Mouse (Mus musculus) neural tube, embryonic 11.5 days (tissue): ENCODE data around the gene Scnn1g. TPM values are rescaled to one million over a fixed set of nuclear protein-coding genes. Genes with fewer than 3 reads are reported as not detected.

Experiments
- ATAC-seq: fragments of 200-750 bp; cut with Nextera tagmentation; 2 replicates; pipeline ENCODE4 v1.8.0; 2017; ENCODE audit warnings: moderate number of reproducible peaks, mild to moderate bottlenecking, moderate TSS enrichment, moderate library complexity; ENCODE audit not compliant: insufficient read depth, low FRiP score, low TSS enrichment
- DNase-seq: peaks from one replicate; pipeline ENCODE4 v3.0.0-alpha.2; 2015; ENCODE audit warnings: low spot score
- H3K27ac ChIP-seq: fragments of 300-500 bp; sonication (generic); 2 replicates; pipeline ENCODE4 v1.5.1; 2014; ENCODE audit warnings: low read depth, mild to moderate bottlenecking, low read length
- H3K27me3 ChIP-seq: fragments of 300-500 bp; sonication (generic); 2 replicates; pipeline ENCODE4 v1.6.1; 2014; ENCODE audit warnings: mild to moderate bottlenecking, low read length, mixed read lengths; ENCODE audit not compliant: control insufficient read depth, insufficient read depth
- H3K36me3 ChIP-seq: fragments of 300-500 bp; sonication (generic); 2 replicates; pipeline ENCODE4 v1.6.1; 2014; ENCODE audit warnings: mild to moderate bottlenecking, low read length, moderate library complexity, mixed read lengths; ENCODE audit not compliant: control insufficient read depth, insufficient read depth
- H3K4me1 ChIP-seq: fragments of 300-500 bp; sonication (generic); 2 replicates; pipeline ENCODE4 v1.6.1; 2014; ENCODE audit warnings: low read length, mixed read lengths; ENCODE audit not compliant: control insufficient read depth, insufficient read depth
- H3K4me2 ChIP-seq: fragments of 300-500 bp; sonication (generic); 2 replicates; pipeline ENCODE4 v1.6.1; 2014; ENCODE audit warnings: low read depth, mild to moderate bottlenecking, moderate library complexity
- H3K4me3 ChIP-seq: fragments of 300-500 bp; sonication (generic); 2 replicates; pipeline ENCODE4 v1.5.1; 2014; ENCODE audit warnings: low read depth, low read length
- H3K9ac ChIP-seq: fragments of 300-500 bp; sonication (generic); 2 replicates; pipeline ENCODE4 v1.6.1; 2014; ENCODE audit warnings: mild to moderate bottlenecking, low read length
- H3K9me3 ChIP-seq: fragments of 300-500 bp; sonication (generic); 2 replicates; pipeline ENCODE4 v1.6.1; 2016; ENCODE audit warnings: low read length; ENCODE audit not compliant: control insufficient read depth
- whole genome bisulfite sequencing: fragments of 180-500 bp; shearing (Covaris S2); extraction: QIAGEN DNeasy Blood & Tissue Kit; methylation state at CpG from one replicate; pipeline ENCODE4 v1.1.7; 2014; 5-methylcytosine and 5-hydroxymethylcytosine counted together
- polyA plus RNA-seq: library from polyadenylated mRNA; unstranded; fragments of >200 nt; fragmentation: Nextera tagmentation; extraction: Ambion mirVana; gene quantifications from 2 replicates; pipeline ENCODE4 v1.2.1, GENCODE M21; 2014

Scnn1g gene
- 0.07 and 0.35 TPM in 2 replicates for polyA plus RNA-seq

GRCm38 (mm10) chr7:121734171-121734831, at the start of gene Scnn1g:
TSS of gene Scnn1g (plus strand) at chr7:121734479.
- Histone ChIP-seq H3K27me3 (peaks cover 14% of the 10 kb centered on the region), H3K9me3 (no peaks in the 10 kb centered on the region), H3K27ac (no peak within 1 kb of the TSS), H3K9ac (no peak within 1 kb of the TSS), H3K4me3 (peak within 1 kb of the TSS; percentile 29), H3K4me1 (no peaks in the 10 kb centered on the region), H3K4me2 (peak within 1 kb of the TSS; percentile 48), H3K36me3 (no peaks in the 10 kb centered on the region)
- WGBS = under 1% methylated on average over 38 of the region's 38 CpGs
- DNase-seq (peak; percentile 88), ATAC-seq (peak; percentile 90)

- 96% methylated on average over 5 of the region's 5 CpGs for WGBS
- H3K4me1 ChIP-seq = no peaks in the 10 kb centered on the region
- no peaks in the 10 kb centered on the region for H3K9me3 ChIP-seq
- no peak overlapping the region for H3K27ac ChIP-seq
- no peak overlapping the region for H3K4me2 ChIP-seq
- no peaks in the 10 kb centered on the region for H3K36me3 ChIP-seq
- no peak overlapping the region for H3K9ac ChIP-seq
- no peak for DNase-seq
- ATAC-seq = no peak
- no peak overlapping the region for H3K4me3 ChIP-seq
- no peaks in the 10 kb centered on the region for H3K27me3 ChIP-seq
Measured at GRCm38 (mm10) chr7:121685140-121685984, 48.9 kb upstream of the Scnn1g start.

- H3K27ac ChIP-seq = no peak overlapping the region
- ATAC-seq (no peak), DNase-seq (no peak)
- H3K36me3 ChIP-seq = no peaks in the 10 kb centered on the region
- no peaks in the 10 kb centered on the region for H3K4me1 ChIP-seq
- no peak overlapping the region for H3K4me2 ChIP-seq
- no peaks in the 10 kb centered on the region for H3K9me3 ChIP-seq
- no peak overlapping the region for H3K4me3 ChIP-seq
- H3K27me3 ChIP-seq = no peaks in the 10 kb centered on the region
- H3K9ac ChIP-seq = no peak overlapping the region
Measured at GRCm38 (mm10) chr7:121689338-121689737, 44.9 kb upstream of the Scnn1g start.

GRCm38 (mm10) chr7:121691803-121692202, 42.5 kb upstream of the Scnn1g start:
- H3K27me3 ChIP-seq = no peaks in the 10 kb centered on the region
- H3K4me2 ChIP-seq = no peak overlapping the region
- no peaks in the 10 kb centered on the region for H3K4me1 ChIP-seq
- no peak overlapping the region for H3K9ac ChIP-seq
- ATAC-seq = no peak
- no peak overlapping the region for H3K4me3 ChIP-seq
- H3K27ac ChIP-seq = no peak overlapping the region
- H3K36me3 ChIP-seq = no peaks in the 10 kb centered on the region
- WGBS = 64% methylated on average over 2 of the region's 2 CpGs
- DNase-seq = no peak
- no peaks in the 10 kb centered on the region for H3K9me3 ChIP-seq

GRCm38 (mm10) chr7:121697170-121697569, 37.1 kb upstream of the Scnn1g start:
- Histone ChIP-seq H3K4me3 (no peak overlapping the region), H3K9ac (no peak overlapping the region), H3K4me1 (no peaks in the 10 kb centered on the region), H3K27me3 (no peaks in the 10 kb centered on the region), H3K36me3 (no peaks in the 10 kb centered on the region), H3K4me2 (no peak overlapping the region), H3K27ac (no peak overlapping the region), H3K9me3 (no peaks in the 10 kb centered on the region)
- DNase-seq (no peak), ATAC-seq (no peak)

- no peak for ATAC-seq
- no peak overlapping the region for H3K4me2 ChIP-seq
- DNase-seq = no peak
- H3K36me3 ChIP-seq = no peaks in the 10 kb centered on the region
- H3K4me3 ChIP-seq = no peak overlapping the region
- whole genome bisulfite sequencing = 66% methylated on average over 1 of the region's 1 CpGs
- no peaks in the 10 kb centered on the region for H3K4me1 ChIP-seq
- H3K27me3 ChIP-seq = no peaks in the 10 kb centered on the region
- no peak overlapping the region for H3K9ac ChIP-seq
- no peak overlapping the region for H3K27ac ChIP-seq
- no peaks in the 10 kb centered on the region for H3K9me3 ChIP-seq
Measured at GRCm38 (mm10) chr7:121697574-121697973, 36.7 kb upstream of the Scnn1g start.

GRCm38 (mm10) chr7:121699218-121699617, 35.1 kb upstream of the Scnn1g start:
- no peak overlapping the region for H3K4me3 ChIP-seq
- H3K4me1 ChIP-seq = no peaks in the 10 kb centered on the region
- H3K27me3 ChIP-seq = no peaks in the 10 kb centered on the region
- no peak overlapping the region for H3K4me2 ChIP-seq
- no peaks in the 10 kb centered on the region for H3K36me3 ChIP-seq
- no peak overlapping the region for H3K27ac ChIP-seq
- DNase-seq (no peak), ATAC-seq (no peak)
- H3K9me3 ChIP-seq = no peaks in the 10 kb centered on the region
- H3K9ac ChIP-seq = no peak overlapping the region

- Histone ChIP-seq H3K4me3 (no peak overlapping the region), H3K9ac (no peak overlapping the region), H3K27ac (no peak overlapping the region), H3K4me1 (peaks cover 3% of the 10 kb centered on the region), H3K4me2 (no peak overlapping the region), H3K36me3 (no peaks in the 10 kb centered on the region), H3K9me3 (no peaks in the 10 kb centered on the region), H3K27me3 (no peaks in the 10 kb centered on the region)
- DNase-seq (no peak), ATAC-seq (no peak)
- WGBS = 92% methylated on average over 3 of the region's 3 CpGs
Measured at GRCm38 (mm10) chr7:121700480-121700879, 33.8 kb upstream of the Scnn1g start.

GRCm38 (mm10) chr7:121701983-121702382, 32.3 kb upstream of the Scnn1g start:
- no peaks in the 10 kb centered on the region for H3K27me3 ChIP-seq
- H3K36me3 ChIP-seq = no peaks in the 10 kb centered on the region
- H3K4me2 ChIP-seq = no peak overlapping the region
- H3K9me3 ChIP-seq = no peaks in the 10 kb centered on the region
- WGBS = 74% methylated on average over 6 of the region's 6 CpGs
- H3K4me1 ChIP-seq = peaks cover 11% of the 10 kb centered on the region
- H3K27ac ChIP-seq = no peak overlapping the region
- no peak overlapping the region for H3K4me3 ChIP-seq
- no peak for DNase-seq
- H3K9ac ChIP-seq = no peak overlapping the region
- no peak for ATAC-seq
